23 mouse cellular contexts compared by ENCODE assay signal in the genomic region with DNA sequence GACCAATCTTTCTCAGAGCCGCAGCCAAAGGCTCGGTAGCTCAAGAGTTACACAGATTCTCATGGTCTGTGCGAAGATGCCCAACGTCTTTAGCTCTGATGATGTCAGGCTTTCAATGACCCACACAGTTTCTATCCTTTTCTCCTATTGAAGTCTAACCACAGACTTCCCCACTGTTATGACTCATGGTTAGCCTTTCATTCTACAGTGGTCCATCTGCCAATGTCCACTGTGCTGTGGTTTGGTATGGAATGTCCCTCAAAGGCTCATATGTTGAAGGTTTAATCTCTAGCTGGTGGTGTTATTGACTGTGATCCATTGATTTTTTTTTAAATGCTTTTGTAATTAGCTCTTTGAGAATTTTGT.
DNase-seq lines count a peak whose midpoint lies in the region; ATAC-seq and TF ChIP-seq lines count a peak whose summit lies in the region.
"Had no signal": no experiment of that assay in that cellular context is flagged by ENCODE, and none has a peak within 500 bp of the region (broad histone marks: within the 10 kb centered on the region; RNA-seq: fewer than 3 reads in every experiment).

No protein-coding gene starts in this region.

- no peaks in the 10 kb centered on the region for H3K9me3 ChIP-seq in intestine, postnatal 0 days (ENCODE audit: control insufficient read depth)
- H3K9me3 ChIP-seq: embryonic facial prominence, embryonic 10.5 days; forebrain, embryonic 15.5 days; heart, embryonic 13.5 days; hindbrain, embryonic 12.5 days had no signal

- H3K4me2 ChIP-seq in intestine, postnatal 0 days (replicated peaks; ENCODE audit: low read depth): no peak overlapping the region
- H3K4me2 ChIP-seq: forebrain, embryonic 15.5 days; heart, embryonic 13.5 days; hindbrain, embryonic 12.5 days had no signal

- 94% methylated on average over 4 of the region's 4 CpGs for WGBS in intestine, postnatal 0 days

- H3K36me3 ChIP-seq in intestine, postnatal 0 days (ENCODE audit: control insufficient read depth, insufficient read depth): no peaks in the 10 kb centered on the region
- H3K36me3 ChIP-seq: embryonic facial prominence, embryonic 10.5 days; forebrain, embryonic 15.5 days; G1E; heart, embryonic 13.5 days; hindbrain, embryonic 12.5 days had no signal

- peak overlapping the region; percentile 13 for H3K4me3 ChIP-seq in gastrocnemius, adult 2 months
- no peak overlapping the region for H3K4me3 ChIP-seq in intestine, postnatal 0 days (ENCODE audit: low read depth, low read length)
- H3K4me3 ChIP-seq: embryonic facial prominence, embryonic 10.5 days; erythroblast, embryonic 14.5 days; forebrain, embryonic 15.5 days; heart, embryonic 13.5 days; hindbrain, embryonic 12.5 days had no signal

- H3K27me3 ChIP-seq in Patski: no peaks in the 10 kb centered on the region
- no peaks in the 10 kb centered on the region for H3K27me3 ChIP-seq in intestine, postnatal 0 days (replicated peaks; ENCODE audit: control insufficient read depth, insufficient read depth, low read length)
- H3K27me3 ChIP-seq: forebrain, embryonic 15.5 days; heart, embryonic 13.5 days; hindbrain, embryonic 12.5 days had no signal

- POLR2A ChIA-PET in Patski (lab: Charles Lee): no interaction called here

- no peak for TF ChIP-seq CTCF in gastrocnemius, adult 2 months (IDR thresholded peaks at IDR 0.05)
- TF ChIP-seq CTCF in Patski (IDR thresholded peaks at IDR 0.05): no peak
- TF ChIP-seq CTCF in intestine, postnatal 0 days (IDR thresholded peaks at IDR 0.05; ENCODE audit: low read depth): no peak

- CTCF ChIA-PET in Patski (lab: Charles Lee): interaction anchor here (1.0 to 1.3 kb wide), 4 partner anchors 24 to 633 kb away, joined by 3 read pairs; no protein-coding TSS in a partner anchor

- in situ Hi-C loops in Patski (cut with MboI; ENCODE audit: low pct_unique_long_range_greater_than_20kb): no loop called here

- peak; percentile 82 for ATAC-seq in Patski
- ATAC-seq in intestine, postnatal 0 days: no peak
- ATAC-seq: CD4-positive, CD25-positive, alpha-beta regulatory T cell, adult 4 months; forebrain, embryonic 15.5 days; hindbrain, embryonic 16.5 days; inflammation-experienced regulatory T-cells, adult 6 months had no signal

- DNase-seq in gastrocnemius, adult 2 months: no peak
- DNase-seq in gastrocnemius, postnatal 25 days: no peak
- peak; percentile 28 for DNase-seq in 416B (ENCODE audit: low read depth)
- DNase-seq in Patski (ENCODE audit: low read depth, low spot score): peak; percentile 85
- DNase-seq in ovary, adult 18-20 months (ENCODE audit: low spot score): no peak
- no peak for DNase-seq in adrenal gland, postnatal 14 days
- DNase-seq: adrenal gland, adult 2 months; adrenal gland, postnatal 36 days; cerebellum, adult 2 months; cerebellum, postnatal 10 days; gastrocnemius, postnatal 10 days; heart, postnatal 4 days; kidney, adult 18-20 months had no signal

- no peaks in the 10 kb centered on the region for H3K4me1 ChIP-seq in intestine, postnatal 0 days (replicated peaks; ENCODE audit: control insufficient read depth, insufficient read depth, low read length)
- H3K4me1 ChIP-seq: embryonic facial prominence, embryonic 10.5 days; forebrain, embryonic 15.5 days; heart, embryonic 13.5 days; hindbrain, embryonic 12.5 days had no signal

- no peak overlapping the region for H3K9ac ChIP-seq in intestine, postnatal 0 days (ENCODE audit: low read depth, low read length)
- H3K9ac ChIP-seq: forebrain, embryonic 15.5 days; heart, embryonic 13.5 days; hindbrain, embryonic 12.5 days had no signal

- no peak overlapping the region for H3K27ac ChIP-seq in gastrocnemius, adult 2 months
- no peak overlapping the region for H3K27ac ChIP-seq in intestine, postnatal 0 days (ENCODE audit: low read depth, low read length)
- H3K27ac ChIP-seq: embryonic facial prominence, embryonic 10.5 days; forebrain, embryonic 15.5 days; heart, embryonic 13.5 days; hindbrain, embryonic 12.5 days had no signal

- intact Hi-C loops in gastrocnemius, adult 2 months (cut with DNase I): no loop called here

Comparison
In these comparisons a context has a peak if more than half of its experiments do, and no peak if none do; other contexts are left out.
1. DNase-seq: peak in 416B (single experiment) and Patski (single experiment); none in gastrocnemius, adult 2 months (single experiment), gastrocnemius, postnatal 25 days (single experiment), ovary, adult 18-20 months (single experiment) and adrenal gland, postnatal 14 days (single experiment).